In genomic region chr10:91182291-91182990, GRCm38 (mm10) we compare ENCODE assay signal across 8 mouse cellular contexts. TPM values are rescaled to one million over a fixed set of nuclear protein-coding genes. Genes with fewer than 3 reads are reported as not detected.
DNase-seq lines count a peak whose midpoint lies in the region; ATAC-seq and TF ChIP-seq lines count a peak whose summit lies in the region.

No protein-coding gene starts in this region.

- H3K4me3 ChIP-seq in ES-E14 (ENCODE audit: insufficient read depth in 1 of 2, low read depth in 1 of 2, low read length in 2 of 2, poor library complexity in 1 of 2, severe bottlenecking in 1 of 2) = peak overlapping the region; percentile 63 to 91
- H3K4me3 ChIP-seq in intestine, embryonic 15.5 days (replicated peaks) = peak overlapping the region; percentile 49
- H3K4me3 ChIP-seq in midbrain, embryonic 10.5 days = peak overlapping the region; percentile 65

- ATAC-seq in erythroid progenitor cell, adult 5-6 weeks (replicated peaks; ENCODE audit: low FRiP score, poor library complexity, severe bottlenecking) = peak; percentile 33
- no peak for ATAC-seq in intestine, embryonic 15.5 days

- in situ Hi-C loops in ES-E14 (cut with MboI; ENCODE audit: low sequenced_read_pairs in 2 of 2, unreplicated experiment in 2 of 2) = no loop called here

- H3K36me3 ChIP-seq in ES-E14 (ENCODE audit: control insufficient read depth, insufficient read depth, low read length, poor library complexity, severe bottlenecking) = no peaks in the 10 kb centered on the region
- no peaks in the 10 kb centered on the region for H3K36me3 ChIP-seq in intestine, embryonic 15.5 days
- H3K36me3 ChIP-seq in midbrain, embryonic 10.5 days = 0 out of 2 replicates have a peak, but pooled peaks cover 2% of the 10 kb centered on the region

- H3K9ac ChIP-seq in ES-E14 (ENCODE audit: insufficient read depth, low read depth, low read length, poor library complexity, severe bottlenecking) = peak overlapping the region; percentile 50
- H3K9ac ChIP-seq in intestine, embryonic 15.5 days = peak overlapping the region; percentile 31

- no peak overlapping the region; the same call in 1 of the 2 replicates for H3K27ac ChIP-seq in ES-E14 (ENCODE audit: insufficient read depth, low read depth, low read length, poor library complexity, severe bottlenecking)
- peak overlapping the region; percentile 100 for H3K27ac ChIP-seq in intestine, embryonic 15.5 days
- H3K27ac ChIP-seq in midbrain, embryonic 10.5 days (replicated peaks) = peak overlapping the region; percentile 97

- H3K4me1 ChIP-seq in ES-E14 (ENCODE audit: control insufficient read depth in 2 of 2, insufficient read depth in 2 of 2, low read length in 2 of 2, poor library complexity in 1 of 2) = peaks cover 0 to 11% of the 10 kb centered on the region in 2 experiments; a peak in 2 of 4 replicates
- peaks cover 11% of the 10 kb centered on the region; the same call in 1 of the 2 replicates for H3K4me1 ChIP-seq in intestine, embryonic 15.5 days (replicated peaks)
- H3K4me1 ChIP-seq in midbrain, embryonic 10.5 days = peaks cover 36% of the 10 kb centered on the region

- H3K9me3 ChIP-seq in ES-E14 (ENCODE audit: control insufficient read depth, insufficient read depth, low read depth, low read length) = no peaks in the 10 kb centered on the region
- H3K9me3 ChIP-seq in intestine, embryonic 15.5 days = no peaks in the 10 kb centered on the region
- no peaks in the 10 kb centered on the region for H3K9me3 ChIP-seq in midbrain, embryonic 10.5 days (replicated peaks)

- H3K27me3 ChIP-seq in intestine, embryonic 15.5 days (replicated peaks) = no peaks in the 10 kb centered on the region
- no peaks in the 10 kb centered on the region for H3K27me3 ChIP-seq in midbrain, embryonic 10.5 days (ENCODE audit: low read depth, poor library complexity, severe bottlenecking)

- peak; percentile 92 for DNase-seq in heart, adult 11 months
- no peak for DNase-seq in heart, adult 8-10 months (ENCODE audit: low spot score)
- DNase-seq in ES-E14 (ENCODE audit: low read depth, low spot score) = no peak
- peak; percentile 48 for DNase-seq in midbrain, embryonic 10.5 days (ENCODE audit: low spot score)
- DNase-seq in frontal cortex, postnatal 14 days (ENCODE audit: low spot score in 2 of 2) = no peak
- no peak for DNase-seq in spleen, adult 12 weeks (ENCODE audit: low spot score)

- WGBS in intestine, embryonic 15.5 days = 2% methylated on average over 16 of the region's 16 CpGs
- 3% methylated on average over 16 of the region's 16 CpGs for WGBS in midbrain, embryonic 10.5 days

- peak overlapping the region; percentile 53 for H3K4me2 ChIP-seq in intestine, embryonic 15.5 days (replicated peaks)

TF ChIP-seq in ES-E14, 5 proteins besides CTCF, POLR2A, EP300 and RAD21:
- TF ChIP-seq ZNF384 (IDR thresholded peaks at IDR 0.05; ENCODE audit: low read depth, low read length) = no peak
- TF ChIP-seq MAFK (IDR thresholded peaks at IDR 0.05; ENCODE audit: insufficient read depth, low read depth, low read length) = no peak
- no peak for TF ChIP-seq CHD2 (IDR thresholded peaks at IDR 0.05; ENCODE audit: low read depth, low read length)

RNA-seq across cellular contexts. Expression of gene Tmpo, which starts 1.3 kb away (rescaled TPM):
- 10 to 100 TPM; 36.7 to 45.0 (median 41.1) TPM for total RNA-seq in heart, adult 8-10 months (2022)
- total RNA-seq in ES-E14 (2012; rRNA removed) = 176 and 189 TPM in 2 replicates
- total RNA-seq in erythroid progenitor cell, adult 5-6 weeks (2015; ENCODE audit: low replicate concordance) = 941 and 1,232 TPM in 2 replicates
- 1,337 and 1,570 TPM in 2 replicates for total RNA-seq in erythroid progenitor cell, adult 5-6 weeks (2017; ENCODE audit: low replicate concordance)
- 165 and 209 TPM in 2 replicates for polyA plus RNA-seq in intestine, embryonic 15.5 days (2015; fragmentation: Nextera tagmentation; extraction: Ambion mirVana)
- 272 and 275 TPM in 2 replicates for polyA plus RNA-seq in midbrain, embryonic 10.5 days (2016; fragmentation: Nextera tagmentation; extraction: Ambion mirVana)

RNA-seq across cellular contexts. Expression of gene Slc25a3, which starts 58.6 kb away (rescaled TPM):
- 1,000 to 10,000 TPM; 2,608 to 2,760 (median 2,679) TPM for total RNA-seq in heart, adult 8-10 months (2022)
- total RNA-seq in ES-E14 (2012; rRNA removed) = 328 and 481 TPM in 2 replicates
- total RNA-seq in erythroid progenitor cell, adult 5-6 weeks (2015; ENCODE audit: low replicate concordance) = 175 and 210 TPM in 2 replicates
- 51.1 and 72.6 TPM in 2 replicates for total RNA-seq in erythroid progenitor cell, adult 5-6 weeks (2017; ENCODE audit: low replicate concordance)
- polyA plus RNA-seq in intestine, embryonic 15.5 days (2015; fragmentation: Nextera tagmentation; extraction: Ambion mirVana) = 611 and 651 TPM in 2 replicates
- 384 and 388 TPM in 2 replicates for polyA plus RNA-seq in midbrain, embryonic 10.5 days (2016; fragmentation: Nextera tagmentation; extraction: Ambion mirVana)

Comparison
In these comparisons a context has a peak if more than half of its experiments do, and no peak if none do; other contexts are left out.
1. DNase-seq: peak in heart, adult 11 months (single experiment) and midbrain, embryonic 10.5 days (single experiment); none in heart, adult 8-10 months (single experiment), ES-E14 (single experiment), frontal cortex, postnatal 14 days (0 of 2) and spleen, adult 12 weeks (single experiment).
2. Peak in every context shown above with its lines, with median percentiles within 50 percentile points of each other: H3K4me3 ChIP-seq.